Mouse (Mus musculus) neural tube, embryonic 11.5 days (tissue): ENCODE data around the gene Plekha1. TPM values are rescaled to one million over a fixed set of nuclear protein-coding genes. Genes with fewer than 3 reads are reported as not detected.
A peak's percentile ranks its signal among the peaks of the same experiment; 100 is the strongest.

Experiments
- ATAC-seq: fragments of 200-750 bp; cut with Nextera tagmentation; 2 replicates; pipeline ENCODE4 v1.8.0; 2017; ENCODE audit warnings: moderate number of reproducible peaks, mild to moderate bottlenecking, moderate TSS enrichment, moderate library complexity; ENCODE audit not compliant: insufficient read depth, low FRiP score, low TSS enrichment
- DNase-seq: peaks from one replicate; pipeline ENCODE4 v3.0.0-alpha.2; 2015; ENCODE audit warnings: low spot score
- H3K27ac ChIP-seq: fragments of 300-500 bp; sonication (generic); 2 replicates; pipeline ENCODE4 v1.5.1; 2014; ENCODE audit warnings: low read depth, mild to moderate bottlenecking, low read length
- H3K27me3 ChIP-seq: fragments of 300-500 bp; sonication (generic); 2 replicates; pipeline ENCODE4 v1.6.1; 2014; ENCODE audit warnings: mild to moderate bottlenecking, low read length, mixed read lengths; ENCODE audit not compliant: control insufficient read depth, insufficient read depth
- H3K36me3 ChIP-seq: fragments of 300-500 bp; sonication (generic); 2 replicates; pipeline ENCODE4 v1.6.1; 2014; ENCODE audit warnings: mild to moderate bottlenecking, low read length, moderate library complexity, mixed read lengths; ENCODE audit not compliant: control insufficient read depth, insufficient read depth
- H3K4me1 ChIP-seq: fragments of 300-500 bp; sonication (generic); 2 replicates; pipeline ENCODE4 v1.6.1; 2014; ENCODE audit warnings: low read length, mixed read lengths; ENCODE audit not compliant: control insufficient read depth, insufficient read depth
- H3K4me2 ChIP-seq: fragments of 300-500 bp; sonication (generic); 2 replicates; pipeline ENCODE4 v1.6.1; 2014; ENCODE audit warnings: low read depth, mild to moderate bottlenecking, moderate library complexity
- H3K4me3 ChIP-seq: fragments of 300-500 bp; sonication (generic); 2 replicates; pipeline ENCODE4 v1.5.1; 2014; ENCODE audit warnings: low read depth, low read length
- H3K9ac ChIP-seq: fragments of 300-500 bp; sonication (generic); 2 replicates; pipeline ENCODE4 v1.6.1; 2014; ENCODE audit warnings: mild to moderate bottlenecking, low read length
- H3K9me3 ChIP-seq: fragments of 300-500 bp; sonication (generic); 2 replicates; pipeline ENCODE4 v1.6.1; 2016; ENCODE audit warnings: low read length; ENCODE audit not compliant: control insufficient read depth
- WGBS: fragments of 180-500 bp; shearing (Covaris S2); extraction: QIAGEN DNeasy Blood & Tissue Kit; methylation state at CpG from one replicate; pipeline ENCODE4 v1.1.7; 2014; 5-methylcytosine and 5-hydroxymethylcytosine counted together
- polyA plus RNA-seq: library from polyadenylated mRNA; unstranded; fragments of >200 nt; fragmentation: Nextera tagmentation; extraction: Ambion mirVana; gene quantifications from 2 replicates; pipeline ENCODE4 v1.2.1, GENCODE M21; 2014

Gene Plekha1
- polyA plus RNA-seq, 1 experiment from 2014 or later, result 44.2 TPM

DNA sequence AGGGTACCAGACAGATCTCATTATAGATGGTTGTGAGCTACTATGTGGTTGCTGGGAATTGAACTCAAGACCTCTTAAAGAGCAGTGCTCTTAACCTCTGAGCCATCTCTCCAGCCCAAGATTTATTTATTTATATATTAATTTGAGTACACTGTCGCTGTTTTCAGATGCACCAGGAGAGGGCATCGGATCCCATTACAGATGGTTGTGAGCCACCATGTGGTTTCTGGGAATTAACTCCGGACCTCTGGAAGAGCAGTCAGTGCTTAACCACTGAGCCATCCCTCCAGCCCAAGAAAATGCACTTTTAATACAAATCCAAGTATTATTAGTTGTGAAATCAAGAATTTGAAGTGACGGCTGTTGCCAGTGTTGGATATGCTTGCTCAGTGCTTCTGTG is 32.8 kb downstream of the Plekha1 start:
- WGBS, result 89% methylated on average over 4 of the region's 4 CpGs
- Histone ChIP-seq H3K27ac (no peak overlapping the region), H3K27me3 (no peaks in the 10 kb centered on the region), H3K9me3 (no peaks in the 10 kb centered on the region), H3K4me2 (no peak overlapping the region), H3K9ac (no peak overlapping the region), H3K4me1 (no peaks in the 10 kb centered on the region), H3K36me3 (no peaks in the 10 kb centered on the region), H3K4me3 (no peak overlapping the region)
- no peak for ATAC-seq
- DNase-seq, result peak; percentile 24

DNA sequence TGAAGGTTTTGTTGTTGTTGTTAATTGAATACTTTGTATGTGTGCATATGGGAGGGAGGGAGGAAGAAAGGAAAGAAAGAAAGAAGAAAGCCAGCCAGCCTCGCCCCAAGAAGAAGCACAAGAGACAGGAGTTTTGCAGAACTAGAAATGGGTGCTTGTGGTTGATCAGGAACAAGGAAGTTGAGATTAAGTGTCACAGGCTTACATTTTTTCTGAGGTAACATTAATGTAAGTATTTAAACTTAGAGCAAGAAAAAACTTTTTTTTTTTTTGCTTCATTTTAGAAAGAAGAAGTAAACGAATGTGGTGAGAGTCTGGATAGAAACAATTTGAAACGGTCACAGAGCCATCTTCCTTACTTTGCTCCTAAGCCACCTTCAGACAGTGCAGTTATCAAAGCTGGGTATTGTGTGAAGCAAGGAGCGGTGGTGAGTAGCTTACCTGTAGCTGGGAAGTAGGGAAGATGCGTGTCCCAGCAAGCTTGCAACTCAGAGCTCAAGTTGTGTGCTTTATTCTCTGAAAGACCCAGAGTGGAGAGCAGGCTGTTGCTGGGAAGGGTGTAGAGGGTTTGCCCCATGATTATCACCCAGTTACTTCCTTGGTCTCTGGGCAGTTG is 34.8 kb downstream of the Plekha1 start:
- Histone ChIP-seq H3K9ac (no peak overlapping the region), H3K27me3 (no peaks in the 10 kb centered on the region), H3K27ac (no peak overlapping the region), H3K36me3 (no peaks in the 10 kb centered on the region; the same call in 1 of the 2 replicates), H3K4me1 (no peaks in the 10 kb centered on the region), H3K9me3 (no peaks in the 10 kb centered on the region), H3K4me3 (no peak overlapping the region), H3K4me2 (no peak overlapping the region)
- ATAC-seq, result no peak
- 94% methylated on average over 5 of the region's 5 CpGs for WGBS
- DNase-seq, result no peak

DNA sequence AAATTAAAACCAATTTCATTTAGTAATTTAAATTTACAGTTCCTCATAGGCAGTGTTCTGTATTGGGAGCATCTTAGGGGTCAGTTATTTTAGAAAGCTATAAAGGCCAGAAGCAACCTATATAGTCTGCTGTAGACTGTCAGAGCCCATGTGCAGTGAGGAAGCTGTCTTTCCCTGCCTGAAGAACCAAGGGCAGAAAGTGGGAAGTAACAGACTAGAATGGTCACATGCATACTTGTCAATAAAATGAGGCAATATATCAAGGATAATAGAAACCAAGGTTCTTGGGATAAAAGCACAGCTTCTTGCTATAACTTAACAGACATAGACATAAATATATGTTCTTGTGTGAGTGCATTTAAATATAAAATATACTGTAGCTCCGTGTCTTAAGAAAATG is 37.4 kb downstream of the Plekha1 start:
- Histone ChIP-seq H3K9ac (no peak overlapping the region), H3K27ac (no peak overlapping the region), H3K9me3 (no peaks in the 10 kb centered on the region), H3K27me3 (no peaks in the 10 kb centered on the region), H3K36me3 (no peaks in the 10 kb centered on the region; the same call in 1 of the 2 replicates), H3K4me2 (no peak overlapping the region), H3K4me1 (no peaks in the 10 kb centered on the region), H3K4me3 (no peak overlapping the region)
- 88% methylated on average over 1 of the region's 1 CpGs for WGBS
- DNase-seq, result no peak
- ATAC-seq, result no peak

DNA sequence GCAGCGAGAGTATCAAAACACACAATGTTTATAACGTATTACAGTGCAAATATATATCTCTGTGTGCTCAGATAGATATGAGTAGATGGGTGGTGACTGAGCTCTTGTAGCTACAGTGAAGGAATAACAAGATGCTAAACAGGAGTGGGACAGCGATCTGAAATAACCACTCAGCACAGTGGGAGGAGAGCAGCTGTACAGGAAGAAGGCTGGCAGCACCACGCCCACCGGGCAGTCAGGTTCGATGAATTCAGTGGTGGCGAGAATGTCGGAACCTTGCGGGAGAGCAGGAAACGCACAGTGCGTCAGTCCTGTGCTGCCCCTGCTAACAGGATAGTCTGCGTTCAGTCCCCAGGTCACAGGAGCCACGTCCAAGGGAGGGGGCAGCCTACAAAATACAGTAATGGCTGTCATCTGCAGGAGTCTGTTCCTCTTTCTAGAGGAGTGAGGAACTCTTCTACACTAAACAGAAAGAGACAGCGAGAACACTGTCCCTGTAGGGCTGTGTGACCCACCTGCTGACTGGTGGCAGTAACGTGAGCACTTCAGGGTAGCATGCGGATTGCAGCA is 38.0 kb downstream of the Plekha1 start:
- H3K36me3 ChIP-seq, result no peaks in the 10 kb centered on the region; the same call in 1 of the 2 replicates
- ATAC-seq (no peak), DNase-seq (no peak)
- H3K4me2 ChIP-seq, result no peak overlapping the region
- 90% methylated on average over 16 of the region's 16 CpGs for WGBS
- no peak overlapping the region for H3K27ac ChIP-seq
- H3K4me3 ChIP-seq, result no peak overlapping the region
- H3K27me3 ChIP-seq, result no peaks in the 10 kb centered on the region
- no peak overlapping the region for H3K9ac ChIP-seq
- no peaks in the 10 kb centered on the region for H3K9me3 ChIP-seq
- H3K4me1 ChIP-seq, result no peaks in the 10 kb centered on the region

DNA sequence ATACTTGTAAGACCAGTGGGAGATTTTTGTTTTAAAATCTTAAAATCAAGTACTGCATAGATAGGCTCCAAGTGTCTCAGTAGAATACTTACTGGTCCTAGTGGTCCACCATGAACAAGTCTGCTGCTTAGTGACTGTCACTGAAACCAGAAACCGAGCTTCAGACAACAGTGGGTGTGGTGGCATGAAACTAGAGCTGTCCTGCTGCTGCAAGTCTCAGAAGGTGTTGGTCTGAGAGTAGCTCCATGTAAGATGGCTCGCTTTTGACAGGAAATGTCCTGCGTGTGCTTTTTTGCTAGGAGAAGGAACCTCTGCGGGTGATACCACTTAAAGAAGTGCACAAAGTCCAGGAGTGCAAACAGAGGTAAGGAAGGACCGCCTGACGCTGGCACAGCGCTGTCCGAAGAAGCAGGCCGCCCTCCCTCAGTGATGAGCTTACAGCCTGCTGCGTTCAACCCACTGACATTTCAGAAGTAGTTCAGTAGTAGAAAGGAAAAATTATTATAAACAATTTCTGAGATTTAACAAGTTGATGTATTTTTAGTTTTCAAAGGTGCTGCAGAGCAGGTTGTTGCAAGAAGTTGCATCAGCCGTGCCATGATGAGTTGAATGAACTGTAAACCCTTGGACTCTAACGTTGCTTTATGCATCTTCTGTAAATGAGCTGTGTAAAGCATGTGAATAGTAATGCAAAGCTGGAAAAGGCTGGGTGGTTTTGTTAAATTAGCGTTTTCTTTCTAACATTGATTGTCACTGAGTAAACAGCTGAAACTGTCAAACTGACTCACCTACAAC is 39.2 kb downstream of the Plekha1 start:
- 92% methylated on average over 13 of the region's 13 CpGs for WGBS
- Histone ChIP-seq H3K9ac (no peak overlapping the region), H3K27me3 (no peaks in the 10 kb centered on the region), H3K27ac (no peak overlapping the region), H3K4me1 (no peaks in the 10 kb centered on the region), H3K4me2 (no peak overlapping the region), H3K36me3 (no peaks in the 10 kb centered on the region; the same call in 1 of the 2 replicates), H3K4me3 (no peak overlapping the region), H3K9me3 (no peaks in the 10 kb centered on the region)
- DNase-seq (no peak), ATAC-seq (no peak)

DNA sequence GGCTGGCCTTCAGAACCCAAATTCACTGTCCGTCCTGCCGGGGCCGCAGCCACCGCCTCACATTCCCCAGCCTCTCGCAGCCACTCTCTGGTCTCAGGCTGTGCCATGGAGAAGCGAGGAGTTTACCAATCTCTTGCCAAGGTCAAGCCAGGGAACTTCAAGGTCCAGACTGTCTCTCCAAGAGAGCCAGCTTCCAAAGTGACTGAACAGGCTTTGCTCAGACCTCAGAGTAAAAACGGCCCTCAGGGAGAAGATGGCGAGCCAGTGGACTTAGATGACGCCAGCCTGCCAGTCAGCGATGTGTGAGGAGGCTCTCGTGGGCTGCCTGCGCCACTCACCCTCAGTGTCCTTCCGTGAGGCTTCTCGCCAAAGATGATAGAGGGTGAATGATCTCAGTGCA is 45.3 kb downstream of the Plekha1 start:
- Histone ChIP-seq H3K27me3 (no peaks in the 10 kb centered on the region), H3K9me3 (no peaks in the 10 kb centered on the region), H3K4me2 (no peak overlapping the region), H3K4me1 (no peaks in the 10 kb centered on the region), H3K4me3 (no peak overlapping the region), H3K9ac (no peak overlapping the region), H3K27ac (no peak overlapping the region), H3K36me3 (peaks cover 2% of the 10 kb centered on the region; the same call in 1 of the 2 replicates)
- 91% methylated on average over 14 of the region's 14 CpGs for WGBS
- no peak for DNase-seq
- ATAC-seq, result no peak

DNA sequence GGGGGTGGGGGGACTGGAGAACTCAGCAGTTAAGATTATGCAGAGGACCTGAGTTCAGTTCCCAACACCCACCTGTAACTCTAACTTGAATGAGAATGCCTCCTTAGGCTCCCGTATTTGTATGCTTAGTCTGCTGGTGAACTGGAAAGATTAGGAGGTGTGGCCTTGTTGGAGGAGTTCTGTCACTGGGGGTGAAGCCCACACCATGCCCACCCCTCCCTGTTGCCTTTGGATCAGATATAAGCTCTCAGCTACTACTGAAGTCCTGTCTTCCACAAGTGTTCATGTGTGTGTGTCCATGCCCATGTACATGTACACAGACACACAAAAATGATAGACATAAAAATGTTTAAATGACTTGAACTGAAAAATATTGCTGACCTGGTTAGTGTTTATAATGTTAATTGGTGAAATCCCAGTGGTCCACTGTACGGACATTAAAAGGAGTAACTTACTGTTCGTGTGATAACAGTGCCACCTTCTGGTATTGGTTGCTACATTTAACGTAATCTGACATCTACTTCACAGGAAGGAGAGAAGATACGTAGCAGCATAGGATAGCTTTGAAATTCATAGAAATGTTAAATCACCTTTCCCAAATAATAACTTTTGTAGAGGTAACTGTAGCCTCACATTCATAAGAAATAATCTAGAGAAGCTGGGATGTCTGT is 49.3 kb downstream of the Plekha1 start:
- Histone ChIP-seq H3K4me3 (no peak overlapping the region), H3K36me3 (peaks cover 2% of the 10 kb centered on the region; the same call in 1 of the 2 replicates), H3K9ac (no peak overlapping the region), H3K27ac (no peak overlapping the region), H3K4me2 (no peak overlapping the region), H3K4me1 (no peaks in the 10 kb centered on the region), H3K9me3 (no peaks in the 10 kb centered on the region), H3K27me3 (no peaks in the 10 kb centered on the region)
- ATAC-seq (no peak), DNase-seq (no peak)
- 64% methylated on average over 5 of the region's 5 CpGs for WGBS

DNA sequence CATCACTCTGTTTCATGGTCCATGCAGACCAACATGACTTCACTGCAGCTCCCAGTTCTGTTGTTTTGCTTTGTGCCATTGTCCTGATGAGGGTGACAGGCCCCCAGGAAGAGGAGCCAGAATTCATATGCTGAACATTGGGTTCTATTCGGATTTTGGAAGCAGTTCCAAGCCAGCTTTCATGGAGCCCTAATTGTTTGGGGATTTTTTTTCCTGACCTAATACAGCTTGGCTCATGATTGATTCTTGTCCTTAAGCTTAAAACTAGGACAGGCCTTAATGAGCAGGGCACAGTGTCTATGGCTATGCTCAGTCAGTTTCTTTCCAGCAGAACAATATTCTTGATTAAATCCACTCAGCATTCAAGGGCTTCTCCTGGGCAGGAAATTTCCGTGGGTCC is 52.7 kb downstream of the Plekha1 start:
- 77% methylated on average over 2 of the region's 2 CpGs for WGBS
- no peak overlapping the region for H3K4me2 ChIP-seq

More for the DNA sequence above, 52.7 kb downstream of the Plekha1 start:
- Histone ChIP-seq H3K4me1 (no peaks in the 10 kb centered on the region), H3K9ac (no peak overlapping the region), H3K9me3 (no peaks in the 10 kb centered on the region), H3K36me3 (no peaks in the 10 kb centered on the region), H3K4me3 (no peak overlapping the region), H3K27me3 (no peaks in the 10 kb centered on the region), H3K27ac (no peak overlapping the region)
- ATAC-seq (no peak), DNase-seq (no peak)
